Mouse (Mus musculus) adrenal gland, postnatal 4 days (tissue): ENCODE data around the gene Cdk18. TPM values are rescaled to one million over a fixed set of nuclear protein-coding genes. Genes with fewer than 3 reads are reported as not detected.
A peak's percentile ranks its signal among the peaks of the same experiment; 100 is the strongest.

ENCODE experiments used
- DNase-seq, 2 experiments: peaks; one replicate each; pipeline ENCODE4 v3.0.0; 2021 to 2022; ENCODE audit warnings: low spot score in 2 of 2, mixed read lengths in 2 of 2
- total RNA-seq, 2 experiments: library from RNA; stranded (reverse); gene quantifications; 2 replicates each; pipeline ENCODE4 v1.2.3; 2021

Cdk18 gene
- total RNA-seq, 2 experiments from 2014 or later = 24.8 to 25.1 TPM

DNA sequence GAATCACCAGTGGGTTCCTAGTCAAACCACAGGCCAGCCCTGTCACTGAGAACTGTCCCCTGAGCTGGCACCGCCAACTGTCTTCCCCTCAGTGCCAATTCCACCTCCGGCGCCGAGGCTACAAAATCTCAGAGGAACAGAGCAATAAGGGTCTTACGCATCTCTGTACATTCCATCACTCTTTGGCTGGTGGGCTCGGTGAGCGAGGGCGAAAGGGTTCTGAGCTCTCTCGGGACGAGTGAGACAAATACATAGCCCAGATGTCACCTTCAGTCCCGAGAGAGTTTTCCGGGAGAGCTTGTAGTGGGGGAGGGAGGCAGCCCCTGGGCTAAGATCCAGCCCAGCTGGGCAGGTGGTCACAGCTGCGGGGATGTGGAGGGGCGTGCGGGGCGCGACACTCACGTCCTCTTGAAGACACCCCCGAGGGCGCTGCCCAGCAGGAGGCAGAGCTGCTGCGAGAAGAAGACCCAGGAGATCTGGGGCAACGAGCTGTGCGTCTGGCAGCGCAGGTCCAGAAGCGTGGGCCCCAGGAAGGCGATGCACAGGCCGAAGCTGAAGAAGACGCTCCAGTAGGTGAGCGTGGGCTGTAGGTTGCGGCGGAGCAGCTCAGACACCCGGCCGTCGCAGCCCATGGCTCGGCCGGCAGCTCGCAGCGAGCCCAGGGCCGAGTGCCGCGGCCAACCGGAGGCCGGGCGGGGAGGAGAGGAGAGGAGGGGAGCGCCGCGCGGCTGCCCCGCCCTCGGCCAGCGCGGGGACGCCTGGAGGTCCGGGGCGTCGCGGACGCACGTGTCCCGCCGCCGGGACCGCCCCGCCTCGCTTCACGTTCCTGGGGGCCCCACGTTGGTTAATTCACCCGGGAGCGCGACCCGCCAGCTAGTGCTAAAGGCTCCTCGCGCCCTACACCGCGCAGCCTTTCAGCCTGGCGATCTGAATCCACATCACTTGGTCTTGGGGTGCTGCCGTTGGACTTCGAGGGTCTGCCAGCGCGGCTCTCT, 71.9 kb downstream of the Cdk18 start, which contains the start of gene Mfsd4a:
Mfsd4a (minus strand) TSS at position 802 of the 995 bp plus-strand sequence.
- DNase-seq = peak in 1 of 2 experiments; percentile 10

DNA sequence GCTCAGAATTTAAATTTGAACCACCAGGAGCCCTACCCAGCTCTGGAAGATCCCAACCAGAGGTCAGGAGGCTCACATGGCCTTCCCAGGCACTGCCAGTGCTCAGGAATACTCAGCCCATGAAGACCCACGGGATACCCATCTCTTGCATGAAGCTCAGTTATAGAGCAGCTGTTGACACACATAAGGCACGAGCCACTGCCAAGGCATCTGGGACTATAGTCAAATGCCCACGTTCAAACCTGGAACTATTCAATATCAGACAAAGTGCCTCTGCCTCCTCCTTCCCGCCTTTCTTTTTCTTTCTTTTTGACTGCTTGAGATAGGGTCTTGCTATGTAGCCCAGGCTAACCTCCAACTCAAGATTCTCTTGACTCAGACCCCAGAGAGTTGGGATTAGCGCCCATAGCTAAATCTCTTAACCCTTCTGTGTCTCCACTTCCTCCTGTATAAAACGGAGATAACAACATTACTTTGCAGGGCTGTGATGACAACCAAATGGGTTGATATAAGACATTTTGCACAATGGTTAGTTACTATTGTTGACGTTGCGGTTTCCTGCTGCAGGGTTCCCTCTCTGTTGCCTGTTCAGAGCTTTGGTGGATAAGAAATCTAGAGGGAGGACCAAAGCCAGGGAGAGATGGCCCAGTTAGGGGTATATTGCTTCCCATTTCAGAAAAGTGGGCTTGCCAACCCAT, 73.9 kb downstream of the Cdk18 start:
- no peak for DNase-seq

DNA sequence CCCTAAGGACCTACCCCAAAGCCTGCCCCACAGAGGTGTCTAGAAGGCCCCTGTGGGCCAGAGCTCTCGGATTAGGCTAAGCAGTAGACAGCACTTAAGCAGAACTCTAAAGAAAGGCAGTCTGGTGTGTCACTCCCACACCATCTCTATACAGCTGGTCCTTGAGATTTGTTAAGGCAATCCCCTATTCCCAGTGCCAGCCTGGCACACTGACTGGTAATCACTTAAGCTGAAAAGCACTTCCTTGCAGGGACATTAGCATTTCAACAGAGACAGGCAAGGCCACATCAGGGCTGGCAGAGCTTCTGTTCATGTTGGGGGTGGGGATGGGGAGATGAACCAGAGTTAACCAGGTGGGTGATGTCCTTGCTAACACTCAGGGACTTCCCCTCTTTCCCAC, 74.5 kb downstream of the Cdk18 start:
- DNase-seq = no peak

GRCm38 (mm10) chr1:132063096-132063495, 76.4 kb downstream of the Cdk18 start:
- DNase-seq = no peak

Other genes with a start within 250 kb of the Cdk18 start
- 100 to 1,000 TPM; 191 to 192 TPM for gene Nucks1, start 229.2 kb downstream of the Cdk18 start, total RNA-seq
- 10 to 100 TPM; 11.6 to 15.1 TPM for gene Slc45a3, start 176.7 kb downstream of the Cdk18 start, total RNA-seq
- 100 to 1,000 TPM; 130 to 135 TPM for gene Elk4, start 132.1 kb downstream of the Cdk18 start, total RNA-seq
- gene Mfsd4a, start 71.6 kb downstream of the Cdk18 start, total RNA-seq = 1 to 10 TPM; 4.9 to 6.3 TPM
- under 1 TPM; 0.17 to 0.67 TPM for gene Lemd1, start 51.7 kb upstream of the Cdk18 start, total RNA-seq
- gene AC124108.1, start 51.8 kb upstream of the Cdk18 start, total RNA-seq = under 1 TPM; 0.17 to 0.25 TPM
- not detected for gene Gm10188, start 90.1 kb upstream of the Cdk18 start, total RNA-seq
- gene Klhdc8a, start 158.9 kb upstream of the Cdk18 start, total RNA-seq = 100 to 1,000 TPM; 100 to 109 TPM
- gene Nuak2, start 176.4 kb upstream of the Cdk18 start, total RNA-seq = 1 to 10 TPM; 3.3 to 7.4 TPM